Mouse (Mus musculus) midbrain, postnatal 0 days (tissue): Measurements from ENCODE around the gene Klc1. TPM values are rescaled to one million over a fixed set of nuclear protein-coding genes. Genes with fewer than 3 reads are reported as not detected.

Source experiments
- ATAC-seq: fragments of 200-750 bp; cut with Nextera tagmentation; 2 replicates; pipeline ENCODE4 v1.8.0; 2017; ENCODE audit warnings: moderate number of reproducible peaks, mild to moderate bottlenecking, moderate TSS enrichment, moderate library complexity; ENCODE audit not compliant: low FRiP score
- DNase-seq: peaks from one replicate; pipeline ENCODE4 v3.0.0-alpha.2; 2015; ENCODE audit warnings: low spot score
- H3K27ac ChIP-seq: fragments of 300-500 bp; sonication (generic); 2 replicates; pipeline ENCODE4 v1.5.1; 2014; ENCODE audit warnings: low read depth, mild to moderate bottlenecking, low read length, mixed read lengths
- H3K27me3 ChIP-seq: fragments of 300-500 bp; sonication (generic); 2 replicates; pipeline ENCODE4 v1.6.1; 2014; ENCODE audit warnings: low read length, control low read depth, mixed read lengths; ENCODE audit not compliant: insufficient read depth
- H3K36me3 ChIP-seq: fragments of 300-500 bp; sonication (generic); 2 replicates; pipeline ENCODE4 v1.6.1; 2014; ENCODE audit warnings: low read length, control low read depth, mixed read lengths; ENCODE audit not compliant: insufficient read depth
- H3K4me1 ChIP-seq: fragments of 300-500 bp; sonication (generic); 2 replicates; pipeline ENCODE4 v1.6.1; 2014; ENCODE audit warnings: mild to moderate bottlenecking, control low read depth, antibody characterized with exemption, low read length, mixed read lengths; ENCODE audit not compliant: insufficient read depth
- H3K4me2 ChIP-seq: fragments of 300-500 bp; sonication (generic); 2 replicates; pipeline ENCODE4 v1.6.1; 2014; ENCODE audit warnings: low read depth, mild to moderate bottlenecking, low read length, mixed read lengths; ENCODE audit not compliant: poor library complexity, severe bottlenecking
- H3K4me3 ChIP-seq: fragments of 300-500 bp; sonication (generic); 2 replicates; pipeline ENCODE4 v1.5.1; 2014; ENCODE audit warnings: low read depth, mild to moderate bottlenecking, low read length, moderate library complexity
- H3K9ac ChIP-seq: fragments of 300-500 bp; sonication (generic); replicated peaks from 2 replicates; pipeline ENCODE4 v1.6.1; 2014; ENCODE audit warnings: mild to moderate bottlenecking, low read length, moderate library complexity, mixed read lengths; ENCODE audit not compliant: poor library complexity, severe bottlenecking
- H3K9me3 ChIP-seq: fragments of 300-500 bp; sonication (generic); 2 replicates; pipeline ENCODE4 v1.6.1; 2016; ENCODE audit warnings: low read length, control low read depth
- CTCF ChIP-seq: IDR thresholded peaks from 2 replicates; pipeline ENCODE4 v1.5.1; 2016; ENCODE audit warnings: antibody characterized with exemption, mild to moderate bottlenecking
- WGBS: fragments of 180-500 bp; shearing (Covaris S2); extraction: QIAGEN DNeasy Blood & Tissue Kit; methylation state at CpG from one replicate; pipeline ENCODE4 v1.1.7; 2014; 5-methylcytosine and 5-hydroxymethylcytosine counted together
- polyA plus RNA-seq: library from polyadenylated mRNA; unstranded; fragments of >200 nt; fragmentation: Nextera tagmentation; extraction: Ambion mirVana; gene quantifications from 2 replicates; pipeline ENCODE4 v1.2.1, GENCODE M21; 2015
- total RNA-seq: library from RNA; depleted of rRNA; stranded (reverse); fragments of >200 nt; gene quantifications from 2 replicates; pipeline ENCODE4 v1.2.3, GENCODE M21; 2014

The Klc1 gene
- total and polyA plus RNA-seq, 2 experiments from 2014 or later: 509 to 653 TPM

DNA sequence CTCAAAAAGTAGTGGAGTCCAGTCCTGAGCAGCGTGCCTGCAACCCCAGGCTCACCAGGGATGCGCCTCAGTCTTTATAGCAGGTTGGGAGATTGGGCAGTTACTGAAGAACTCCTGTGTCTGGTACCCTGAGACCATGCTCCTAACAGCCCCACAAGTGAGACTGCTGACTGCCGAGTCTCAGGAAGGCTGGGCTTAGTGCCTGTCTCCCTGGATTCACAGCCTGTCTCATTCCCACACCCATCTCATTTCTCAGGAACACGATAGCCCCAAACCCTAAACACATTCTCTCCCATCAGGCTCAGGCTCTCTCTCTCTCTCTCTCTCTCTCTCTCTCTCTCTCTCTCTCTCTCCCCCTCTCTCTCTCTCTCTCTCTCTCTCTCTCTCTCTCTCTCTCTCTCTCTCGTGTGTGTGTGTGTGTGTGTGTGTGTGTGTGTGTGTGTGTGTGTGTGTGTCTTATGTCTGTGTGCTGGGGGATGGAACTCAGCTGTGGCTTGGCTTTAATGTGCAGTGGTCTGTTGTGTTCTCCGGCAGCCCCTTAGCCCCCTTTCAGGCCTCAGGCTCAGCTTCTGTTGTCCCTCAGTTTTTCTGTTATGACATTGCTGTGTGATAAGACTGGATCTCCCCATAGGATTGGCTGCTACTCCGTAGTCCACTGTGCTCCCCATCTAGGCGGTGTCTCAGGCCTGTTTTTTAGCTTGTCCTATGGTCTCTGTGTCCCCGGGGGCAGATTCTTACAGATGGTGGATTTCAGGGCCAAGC, 11.3 kb downstream of the Klc1 start:
- 48% methylated on average over 9 of the region's 9 CpGs for WGBS
- no peak for DNase-seq

DNA sequence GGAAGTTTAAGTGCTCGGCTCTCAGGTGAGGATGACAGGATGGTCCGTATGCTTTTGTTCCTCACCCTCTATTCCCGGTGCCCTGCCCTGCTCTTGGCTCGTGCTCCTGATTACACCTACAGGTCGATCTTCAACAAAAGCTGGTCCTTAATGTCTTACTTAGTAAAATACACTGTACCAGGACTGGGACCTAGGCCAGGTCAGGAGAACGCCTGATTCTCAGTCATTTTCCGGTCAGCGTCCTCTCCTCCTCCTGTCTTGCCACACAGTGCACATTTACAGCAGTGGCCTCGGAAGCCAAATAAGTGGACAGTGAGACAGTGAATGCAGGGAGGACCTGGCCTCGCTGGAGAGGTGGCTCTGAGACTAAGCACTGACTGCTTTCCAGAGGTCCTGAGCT, 12.0 kb downstream of the Klc1 start:
- no peak for TF ChIP-seq CTCF
- H3K4me3 ChIP-seq: no peak overlapping the region
- H3K36me3 ChIP-seq: peaks cover 29% of the 10 kb centered on the region
- WGBS: 84% methylated on average over 10 of the region's 10 CpGs
- H3K4me2 ChIP-seq: no peak overlapping the region
- no peak overlapping the region for H3K27ac ChIP-seq
- no peaks in the 10 kb centered on the region for H3K9me3 ChIP-seq
- no peak overlapping the region for H3K9ac ChIP-seq
- no peaks in the 10 kb centered on the region for H3K27me3 ChIP-seq
- DNase-seq: no peak
- peaks cover 5% of the 10 kb centered on the region for H3K4me1 ChIP-seq
- ATAC-seq: no peak

More for the DNA sequence above, 11.3 kb downstream of the Klc1 start:
- Histone ChIP-seq H3K9ac (no peak overlapping the region), H3K36me3 (peaks cover 27% of the 10 kb centered on the region), H3K27ac (peak overlapping the region; percentile 34; the same call in 1 of the 2 replicates), H3K27me3 (no peaks in the 10 kb centered on the region), H3K4me3 (no peak overlapping the region), H3K9me3 (no peaks in the 10 kb centered on the region), H3K4me1 (peaks cover 8% of the 10 kb centered on the region), H3K4me2 (no peak overlapping the region)
- no peak for ATAC-seq
- TF ChIP-seq CTCF: no peak

- WGBS: 92% methylated on average over 16 of the region's 16 CpGs
- Histone ChIP-seq H3K4me2 (no peak overlapping the region), H3K4me1 (no peaks in the 10 kb centered on the region), H3K27me3 (no peaks in the 10 kb centered on the region), H3K27ac (no peak overlapping the region), H3K9ac (no peak overlapping the region), H3K36me3 (peaks cover 57% of the 10 kb centered on the region), H3K9me3 (no peaks in the 10 kb centered on the region), H3K4me3 (no peak overlapping the region)
- ATAC-seq (no peak), DNase-seq (no peak)
- TF ChIP-seq CTCF: no peak
Measured at GRCm38 (mm10) chr12:111774156-111774555, 15.5 kb downstream of the Klc1 start.

GRCm38 (mm10) chr12:111774845-111775244, 16.2 kb downstream of the Klc1 start:
- H3K4me3 ChIP-seq: no peak overlapping the region
- H3K27ac ChIP-seq: no peak overlapping the region
- H3K4me1 ChIP-seq: no peaks in the 10 kb centered on the region
- H3K27me3 ChIP-seq: no peaks in the 10 kb centered on the region
- TF ChIP-seq CTCF: no peak
- no peak for ATAC-seq
- H3K9me3 ChIP-seq: no peaks in the 10 kb centered on the region
- H3K36me3 ChIP-seq: peaks cover 64% of the 10 kb centered on the region
- no peak overlapping the region for H3K9ac ChIP-seq
- no peak overlapping the region for H3K4me2 ChIP-seq
- WGBS: 55% methylated on average over 15 of the region's 15 CpGs
- DNase-seq: no peak

GRCm38 (mm10) chr12:111777919-111778318, 19.3 kb downstream of the Klc1 start:
- no peak for TF ChIP-seq CTCF
- no peak overlapping the region for H3K4me2 ChIP-seq
- ATAC-seq (no peak), DNase-seq (no peak)
- H3K9me3 ChIP-seq: no peaks in the 10 kb centered on the region
- no peak overlapping the region for H3K27ac ChIP-seq
- H3K36me3 ChIP-seq: peaks cover 83% of the 10 kb centered on the region
- no peak overlapping the region for H3K4me3 ChIP-seq
- 94% methylated on average over 13 of the region's 13 CpGs for WGBS
- H3K27me3 ChIP-seq: no peaks in the 10 kb centered on the region
- H3K4me1 ChIP-seq: no peaks in the 10 kb centered on the region
- H3K9ac ChIP-seq: no peak overlapping the region

GRCm38 (mm10) chr12:111779544-111779943, 20.9 kb downstream of the Klc1 start:
- Histone ChIP-seq H3K4me2 (no peak overlapping the region), H3K9ac (no peak overlapping the region), H3K27ac (no peak overlapping the region), H3K4me1 (no peaks in the 10 kb centered on the region), H3K36me3 (peaks cover 81% of the 10 kb centered on the region), H3K9me3 (no peaks in the 10 kb centered on the region), H3K4me3 (no peak overlapping the region), H3K27me3 (no peaks in the 10 kb centered on the region)
- no peak for DNase-seq
- 83% methylated on average over 1 of the region's 1 CpGs for whole genome bisulfite sequencing
- peak; percentile 49 for TF ChIP-seq CTCF
- ATAC-seq: no peak
